Mouse (Mus musculus): ENCODE data around the gene Drd1.

DNA sequence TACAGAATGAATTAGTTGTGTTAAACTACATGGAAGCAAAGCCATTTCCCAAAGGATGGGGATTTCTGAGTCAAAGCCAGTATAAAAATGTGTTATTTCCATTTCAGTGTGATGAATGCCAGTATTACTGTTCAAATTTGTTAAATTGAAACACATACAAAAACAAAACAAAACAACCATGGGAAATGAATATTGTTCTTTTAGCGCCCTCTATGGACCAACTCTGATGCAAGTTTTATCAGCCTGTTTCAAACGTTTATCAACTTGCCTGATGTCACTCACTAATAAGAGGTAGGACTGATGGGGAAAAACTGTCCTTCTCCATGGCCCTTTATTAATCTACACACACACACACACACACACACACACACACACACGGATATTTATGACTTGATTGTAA lies 7.8 kb upstream of the Drd1 start:
- no peak for TF ChIP-seq POLR2A (IDR thresholded peaks at IDR 0.05; ENCODE audit: control insufficient read depth, extremely low read depth, insufficient read depth, low read length, poor library complexity)
- TF ChIP-seq CTCF (IDR thresholded peaks at IDR 0.05; ENCODE audit: borderline replicate concordance, control insufficient read depth, extremely low read depth, insufficient read depth, low read length, poor library complexity): no peak

Measured in thymus, adult 2 months (tissue).